Mouse (Mus musculus): ENCODE results near the gene Itgam. TPM values are rescaled to one million over a fixed set of nuclear protein-coding genes. Genes with fewer than 3 reads are reported as not detected.
"Not testable (repeated sequence)": the region's sequence is repeated elsewhere in the genome, so short reads cannot be mapped to it uniquely, and the experiment has no call there.

The Itgam gene
- polyA plus RNA-seq, 1 experiment from 2014 or later: 0.88 TPM

DNA sequence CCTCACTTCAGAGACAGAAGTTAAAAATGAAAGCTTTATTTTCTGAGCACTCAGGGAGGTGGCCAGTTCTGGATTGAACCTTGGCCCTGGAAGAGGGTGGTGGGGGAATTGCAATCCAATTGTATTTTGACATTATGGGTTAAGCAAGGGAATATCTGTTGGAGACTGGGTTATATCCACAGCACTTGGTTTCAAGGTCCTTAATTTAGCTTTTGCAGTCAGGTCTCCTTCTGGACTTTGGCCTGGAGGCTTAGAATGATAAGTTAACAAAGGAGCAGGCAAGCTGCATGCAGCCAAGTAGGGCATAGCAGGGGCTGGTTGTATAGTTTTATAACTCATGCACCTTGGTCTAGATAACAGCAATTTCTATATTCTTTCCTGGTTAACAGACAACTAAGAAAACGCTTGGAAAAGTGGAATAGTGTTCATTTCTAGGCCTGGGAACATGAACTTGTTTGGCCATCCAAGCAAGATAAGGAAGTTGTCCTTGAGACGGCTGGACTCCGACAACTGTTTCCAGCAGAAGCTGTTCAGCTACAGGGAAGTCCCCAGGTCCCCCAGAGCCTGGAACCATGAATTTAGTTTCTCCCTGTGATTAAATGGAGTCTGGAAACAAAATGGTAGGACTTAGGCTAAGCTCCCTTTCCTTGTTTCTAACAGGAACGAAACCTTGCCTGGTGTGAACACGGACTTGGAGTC is 30.0 kb upstream of the Itgam start:
- ATAC-seq (ENCODE audit: insufficient number of reproducible peaks, insufficient read depth, low FRiP score, low TSS enrichment): no peak
- H3K27me3 ChIP-seq: no peaks in the 10 kb centered on the region
- no peaks in the 10 kb centered on the region for H3K9me3 ChIP-seq
- H3K4me1 ChIP-seq: no peaks in the 10 kb centered on the region
- no peak overlapping the region for H3K27ac ChIP-seq
- H3K4me2 ChIP-seq (replicated peaks): no peak overlapping the region
- WGBS: 89% methylated on average over 5 of the region's 5 CpGs
- H3K9ac ChIP-seq: no peak overlapping the region
- no peaks in the 10 kb centered on the region for H3K36me3 ChIP-seq
- H3K4me3 ChIP-seq: no peak overlapping the region

DNA sequence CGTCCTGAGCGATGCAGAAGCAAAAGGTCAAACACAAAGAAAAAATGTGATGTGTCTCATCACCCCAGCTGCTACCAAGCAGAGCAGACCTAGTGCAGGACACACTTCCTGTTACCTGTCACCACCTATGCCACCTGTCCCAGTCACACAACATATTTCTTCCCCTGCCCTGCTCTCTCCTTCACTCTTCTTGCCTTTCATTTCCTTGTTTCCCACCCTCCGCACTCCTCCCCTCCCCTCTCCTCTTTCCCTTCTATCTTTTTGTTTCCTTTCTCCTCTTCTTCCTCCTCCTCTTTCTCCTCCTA is 29.5 kb upstream of the Itgam start:
- no peak overlapping the region for H3K4me2 ChIP-seq (replicated peaks)
- H3K9ac ChIP-seq: no peak overlapping the region
- no peaks in the 10 kb centered on the region for H3K9me3 ChIP-seq
- no peak for ATAC-seq (ENCODE audit: insufficient number of reproducible peaks, insufficient read depth, low FRiP score, low TSS enrichment)
- 95% methylated on average over 3 of the region's 3 CpGs for WGBS
- H3K27ac ChIP-seq: no peak overlapping the region
- no peaks in the 10 kb centered on the region for H3K4me1 ChIP-seq
- H3K27me3 ChIP-seq: no peaks in the 10 kb centered on the region
- H3K36me3 ChIP-seq: no peaks in the 10 kb centered on the region
- no peak overlapping the region for H3K4me3 ChIP-seq

DNA sequence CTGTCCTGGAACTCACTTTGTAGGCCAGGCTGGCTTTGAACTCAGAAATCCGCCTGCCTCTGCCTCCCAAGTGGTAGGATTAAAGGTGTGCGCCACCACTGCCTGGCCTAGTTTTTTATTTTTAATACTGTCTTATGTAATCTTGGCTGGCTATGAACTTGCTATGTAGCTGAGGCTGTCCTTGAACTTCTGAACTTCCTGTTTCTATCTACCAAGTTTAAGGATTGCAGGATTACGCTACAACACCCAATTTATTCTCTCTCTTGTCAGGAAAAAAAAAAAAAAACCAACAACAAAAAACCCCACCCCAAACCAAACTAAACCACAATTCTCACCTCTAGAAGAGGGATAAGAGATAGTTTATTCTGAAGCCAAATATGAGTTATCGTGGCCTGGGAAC is 28.8 kb upstream of the Itgam start:
- Histone ChIP-seq H3K27me3 (no peaks in the 10 kb centered on the region), H3K27ac (no peak overlapping the region), H3K4me1 (no peaks in the 10 kb centered on the region), H3K36me3 (no peaks in the 10 kb centered on the region), H3K9ac (no peak overlapping the region), H3K9me3 (no peaks in the 10 kb centered on the region), H3K4me3 (no peak overlapping the region), H3K4me2 (replicated peaks) (no peak overlapping the region)
- no peak for ATAC-seq (ENCODE audit: insufficient number of reproducible peaks, insufficient read depth, low FRiP score, low TSS enrichment)
- WGBS: 80% methylated on average over 4 of the region's 4 CpGs

DNA sequence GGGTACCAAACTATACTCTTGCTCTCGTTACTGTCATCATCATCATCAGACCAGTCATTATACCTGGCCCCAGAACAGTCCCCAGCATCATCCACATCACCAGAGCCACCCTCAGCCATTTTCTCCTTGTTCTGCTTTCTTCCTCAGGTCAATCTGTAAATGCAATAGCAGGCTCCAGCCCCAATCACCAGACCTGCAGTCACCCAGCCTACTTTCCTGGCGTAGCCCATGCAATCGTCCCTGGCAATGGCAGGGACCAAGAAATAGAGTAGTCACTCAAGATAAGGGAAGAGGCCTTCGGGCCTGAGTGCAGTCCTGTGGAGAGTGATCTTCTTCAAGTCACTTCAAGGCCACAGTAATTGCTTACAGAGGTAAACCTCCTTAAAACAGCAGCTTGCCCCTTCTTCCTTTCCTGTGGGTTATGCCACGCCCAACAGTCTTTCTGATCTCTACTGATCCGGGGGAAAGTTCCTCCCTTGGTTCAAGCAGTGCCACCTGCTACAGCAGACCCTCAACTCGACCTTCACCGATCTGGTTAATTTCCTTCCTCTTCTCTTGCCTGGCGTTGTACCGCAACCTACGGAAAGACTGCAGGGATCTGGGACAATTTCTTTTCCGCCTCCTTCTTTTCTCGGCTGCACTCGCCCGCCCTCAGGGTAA is 20.1 kb upstream of the Itgam start:
- not testable (repeated sequence) for H3K4me2 ChIP-seq (replicated peaks); H3K9ac ChIP-seq; H3K4me1 ChIP-seq; H3K27ac ChIP-seq; H3K9me3 ChIP-seq; H3K27me3 ChIP-seq; ATAC-seq (ENCODE audit: insufficient number of reproducible peaks, insufficient read depth, low FRiP score, low TSS enrichment); H3K36me3 ChIP-seq; H3K4me3 ChIP-seq
- 77% methylated on average over 15 of the region's 15 CpGs for WGBS

DNA sequence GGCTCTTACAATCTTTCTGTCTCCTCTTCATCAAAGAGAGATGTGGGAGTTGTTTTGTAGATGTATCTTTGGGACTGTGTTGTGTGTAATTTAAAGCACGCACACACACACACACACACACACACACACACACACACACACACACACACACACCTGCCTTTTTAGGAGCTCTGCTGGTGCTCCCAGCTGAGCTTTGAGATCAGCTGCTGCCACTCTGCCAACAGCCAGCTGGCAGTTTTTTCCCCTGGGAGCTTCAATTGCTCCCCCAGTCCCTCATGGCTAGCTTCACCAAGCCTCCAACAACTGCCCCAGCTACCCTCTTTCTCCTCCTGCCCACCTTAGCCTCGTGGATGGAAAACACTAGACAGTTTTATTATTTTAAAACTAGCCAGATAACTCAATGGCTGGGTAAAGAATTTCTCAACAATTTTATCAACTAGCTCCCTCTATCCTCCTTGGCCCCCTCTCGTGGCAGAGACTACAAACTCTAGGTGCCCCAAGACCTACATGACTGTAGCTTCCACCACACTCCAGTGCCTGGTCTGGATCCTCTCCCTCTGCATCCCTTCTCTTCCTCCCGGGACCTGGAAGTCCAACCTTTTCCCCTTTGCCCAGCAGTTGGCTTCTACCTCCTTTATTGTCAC is 18.2 kb upstream of the Itgam start:
- Histone ChIP-seq H3K27me3 (no peaks in the 10 kb centered on the region), H3K27ac (no peak overlapping the region), H3K36me3 (no peaks in the 10 kb centered on the region), H3K9me3 (no peaks in the 10 kb centered on the region), H3K9ac (no peak overlapping the region), H3K4me3 (no peak overlapping the region), H3K4me1 (no peaks in the 10 kb centered on the region), H3K4me2 (replicated peaks) (no peak overlapping the region)
- WGBS: 70% methylated on average over 4 of the region's 4 CpGs
- ATAC-seq (ENCODE audit: insufficient number of reproducible peaks, insufficient read depth, low FRiP score, low TSS enrichment): no peak

DNA sequence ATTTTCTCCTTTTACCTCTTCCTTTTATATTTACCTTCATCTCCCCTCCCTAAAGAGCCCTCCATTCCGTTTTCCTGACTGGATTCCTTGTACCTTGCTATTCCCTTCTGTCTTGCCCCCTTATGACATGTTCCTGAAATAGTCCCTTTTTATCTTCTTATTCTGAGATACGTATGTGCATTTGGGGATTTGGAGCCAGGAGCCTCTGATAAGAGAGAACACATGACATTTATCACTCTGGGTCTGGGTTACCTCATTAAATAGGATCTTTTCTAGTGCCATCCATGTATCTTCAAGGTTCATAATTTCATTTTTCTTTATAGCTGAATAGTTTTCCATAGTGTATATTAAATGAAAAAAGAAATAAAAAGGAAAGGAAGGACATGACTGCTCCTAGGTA is 16.8 kb upstream of the Itgam start:
- H3K4me3 ChIP-seq: no peak overlapping the region
- no peaks in the 10 kb centered on the region for H3K36me3 ChIP-seq
- WGBS: 77% methylated on average over 2 of the region's 2 CpGs
- no peaks in the 10 kb centered on the region for H3K9me3 ChIP-seq
- no peaks in the 10 kb centered on the region for H3K27me3 ChIP-seq
- H3K4me2 ChIP-seq (replicated peaks): no peak overlapping the region
- H3K4me1 ChIP-seq: no peaks in the 10 kb centered on the region
- no peak overlapping the region for H3K27ac ChIP-seq
- no peak overlapping the region for H3K9ac ChIP-seq
- ATAC-seq (ENCODE audit: insufficient number of reproducible peaks, insufficient read depth, low FRiP score, low TSS enrichment): no peak

DNA sequence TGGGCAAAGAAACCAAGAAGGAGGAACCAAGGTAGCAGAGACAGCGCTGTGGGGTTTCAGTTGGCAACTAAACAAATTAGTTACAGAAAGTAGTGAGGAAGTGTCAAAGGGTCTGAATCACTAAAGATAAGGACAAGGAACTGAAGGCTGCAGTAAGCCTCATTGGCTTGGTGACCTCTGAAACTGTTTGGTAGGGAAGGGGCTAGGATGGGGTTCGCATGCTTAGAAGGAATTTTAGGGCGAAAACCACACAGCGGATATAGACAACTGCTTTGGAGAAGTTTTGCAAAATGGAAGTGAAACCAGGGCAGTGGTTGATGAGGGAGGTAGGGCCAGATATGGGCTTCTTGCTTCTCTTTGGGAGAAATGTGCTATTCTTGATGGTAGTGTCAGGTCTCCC is 13.6 kb upstream of the Itgam start:
- no peak overlapping the region for H3K4me2 ChIP-seq (replicated peaks)
- no peak overlapping the region for H3K4me3 ChIP-seq
- WGBS: 94% methylated on average over 4 of the region's 4 CpGs
- H3K27ac ChIP-seq: no peak overlapping the region
- ATAC-seq (ENCODE audit: insufficient number of reproducible peaks, insufficient read depth, low FRiP score, low TSS enrichment): no peak
- H3K9me3 ChIP-seq: no peaks in the 10 kb centered on the region
- no peaks in the 10 kb centered on the region for H3K4me1 ChIP-seq
- no peaks in the 10 kb centered on the region for H3K27me3 ChIP-seq
- no peak overlapping the region for H3K9ac ChIP-seq
- no peaks in the 10 kb centered on the region for H3K36me3 ChIP-seq

DNA sequence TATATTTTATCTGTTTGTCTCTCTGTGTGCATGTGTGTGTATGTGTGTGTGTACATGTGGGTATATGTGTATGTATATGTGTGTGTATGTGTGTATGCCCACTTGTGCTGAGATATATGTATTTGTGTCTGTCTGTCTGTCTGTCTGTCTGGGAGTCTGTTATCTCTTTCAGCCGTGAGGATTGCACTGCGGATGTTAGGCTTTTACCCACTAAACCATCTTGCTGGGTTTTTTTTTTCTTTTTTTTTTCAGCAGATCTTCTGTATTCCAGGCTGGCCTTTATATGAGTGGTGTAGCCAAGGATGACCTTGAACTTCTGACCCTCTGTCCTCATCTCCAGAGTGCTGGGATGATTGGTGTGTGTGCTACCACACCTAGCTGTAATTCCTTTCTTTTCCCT is 13.2 kb upstream of the Itgam start:
- H3K36me3 ChIP-seq: no peaks in the 10 kb centered on the region
- no peak overlapping the region for H3K4me3 ChIP-seq
- H3K27ac ChIP-seq: no peak overlapping the region
- H3K9ac ChIP-seq: no peak overlapping the region
- no peak for ATAC-seq (ENCODE audit: insufficient number of reproducible peaks, insufficient read depth, low FRiP score, low TSS enrichment)
- H3K4me1 ChIP-seq: no peaks in the 10 kb centered on the region
- no peaks in the 10 kb centered on the region for H3K9me3 ChIP-seq
- no peak overlapping the region for H3K4me2 ChIP-seq (replicated peaks)
- H3K27me3 ChIP-seq: no peaks in the 10 kb centered on the region
- WGBS: 81% methylated on average over 2 of the region's 2 CpGs

DNA sequence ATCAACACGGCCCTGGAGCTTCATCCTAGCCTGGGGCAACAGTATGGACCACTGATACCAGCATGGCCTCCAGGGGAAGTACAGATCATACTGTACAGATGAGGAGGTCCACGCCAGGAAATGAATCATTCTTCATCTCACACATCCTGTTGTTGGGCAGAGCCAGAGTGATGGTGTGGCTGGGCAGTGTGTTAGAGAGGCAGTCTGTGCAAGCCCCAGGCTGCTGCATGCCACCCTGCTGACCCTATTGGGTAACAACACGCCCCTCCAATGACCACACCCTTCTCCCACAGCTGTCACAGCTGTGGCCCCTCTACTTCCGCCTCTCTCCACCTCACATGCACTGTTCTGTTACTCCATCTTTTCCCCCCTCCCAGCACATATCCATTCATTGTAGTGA is 11.7 kb upstream of the Itgam start:
- Histone ChIP-seq H3K4me2 (replicated peaks) (no peak overlapping the region), H3K36me3 (no peaks in the 10 kb centered on the region), H3K9ac (no peak overlapping the region), H3K27ac (no peak overlapping the region), H3K27me3 (no peaks in the 10 kb centered on the region), H3K4me3 (no peak overlapping the region), H3K4me1 (no peaks in the 10 kb centered on the region), H3K9me3 (no peaks in the 10 kb centered on the region)
- WGBS: 61% methylated on average over 4 of the region's 4 CpGs
- ATAC-seq (ENCODE audit: insufficient number of reproducible peaks, insufficient read depth, low FRiP score, low TSS enrichment): no peak

DNA sequence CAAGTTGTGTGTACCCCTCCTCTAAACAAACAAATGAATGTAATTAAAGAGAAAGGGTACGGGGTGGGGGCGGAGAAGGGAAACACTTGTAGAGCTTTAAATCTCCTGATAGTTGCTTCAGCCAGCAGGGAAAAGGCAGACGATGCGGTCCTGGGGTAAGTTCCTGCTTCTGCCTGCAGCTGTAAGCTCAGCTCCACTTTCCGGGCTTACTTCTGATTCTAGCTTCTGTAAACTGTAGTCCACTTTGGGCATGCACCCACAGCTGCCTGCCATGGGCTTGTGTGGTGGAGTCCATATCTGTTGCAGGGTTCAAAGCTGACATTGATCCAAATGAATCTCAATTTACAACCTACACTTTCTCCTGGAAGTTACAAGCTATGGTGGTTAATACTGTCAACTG is 9.4 kb upstream of the Itgam start:
- no peak for ATAC-seq (ENCODE audit: insufficient number of reproducible peaks, insufficient read depth, low FRiP score, low TSS enrichment)
- H3K9ac ChIP-seq: no peak overlapping the region
- no peaks in the 10 kb centered on the region for H3K36me3 ChIP-seq
- H3K27ac ChIP-seq: no peak overlapping the region
- no peaks in the 10 kb centered on the region for H3K9me3 ChIP-seq
- 84% methylated on average over 5 of the region's 5 CpGs for WGBS
- H3K4me2 ChIP-seq (replicated peaks): no peak overlapping the region
- no peak overlapping the region for H3K4me3 ChIP-seq
- no peaks in the 10 kb centered on the region for H3K27me3 ChIP-seq
- H3K4me1 ChIP-seq: no peaks in the 10 kb centered on the region

DNA sequence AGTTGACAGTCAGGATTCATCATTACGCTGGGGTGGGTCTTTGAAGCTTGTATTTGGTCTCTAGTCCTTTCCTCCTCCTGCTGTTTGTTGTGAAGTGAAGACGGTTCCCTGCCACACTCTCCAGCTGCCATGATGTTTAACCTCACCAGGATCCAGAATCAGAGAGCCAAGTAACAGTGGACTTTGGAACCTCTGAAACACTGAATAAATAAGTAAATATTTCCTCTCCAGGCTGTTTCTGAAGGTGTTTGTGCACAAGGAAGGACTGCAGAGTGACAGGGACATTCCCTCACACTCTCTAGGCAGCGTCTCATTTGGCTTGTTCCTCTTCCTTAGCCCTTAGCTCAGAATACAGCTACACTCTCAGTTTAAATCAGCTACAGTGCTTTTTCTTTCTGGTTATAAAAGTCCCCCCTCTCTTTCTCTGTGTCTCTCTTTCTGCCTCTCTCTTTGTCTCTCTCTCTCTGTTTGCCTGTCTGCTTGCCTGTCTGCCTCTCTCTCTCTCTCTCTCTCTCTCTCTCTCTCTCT is 5.5 kb upstream of the Itgam start:
- H3K27me3 ChIP-seq: no peaks in the 10 kb centered on the region
- no peak overlapping the region for H3K9ac ChIP-seq
- whole genome bisulfite sequencing: 78% methylated on average over 3 of the region's 3 CpGs
- no peaks in the 10 kb centered on the region for H3K4me1 ChIP-seq
- H3K36me3 ChIP-seq: no peaks in the 10 kb centered on the region
- no peak overlapping the region for H3K27ac ChIP-seq
- ATAC-seq (ENCODE audit: insufficient number of reproducible peaks, insufficient read depth, low FRiP score, low TSS enrichment): no peak
- H3K9me3 ChIP-seq: no peaks in the 10 kb centered on the region
- H3K4me2 ChIP-seq (replicated peaks): no peak overlapping the region
- no peak overlapping the region for H3K4me3 ChIP-seq

DNA sequence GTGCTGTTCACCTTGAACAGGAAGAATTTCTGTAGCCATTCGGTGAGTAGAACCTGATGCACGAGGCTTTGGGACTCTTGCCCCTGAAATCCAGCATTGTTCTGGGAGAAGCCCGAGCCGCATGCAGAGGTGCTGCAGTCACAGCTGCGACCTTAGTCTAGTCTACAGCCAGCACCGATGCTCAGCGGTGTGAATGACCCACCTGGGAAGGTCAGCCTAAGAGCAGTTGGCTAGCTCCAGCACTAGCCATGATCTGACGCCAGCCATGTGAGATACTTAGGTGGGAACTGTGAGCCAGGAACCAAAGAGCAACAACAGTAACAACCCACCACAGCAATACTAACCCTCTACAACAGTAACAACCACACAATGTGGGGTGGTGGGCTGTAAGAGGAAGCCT is 4.6 kb upstream of the Itgam start:
- no peaks in the 10 kb centered on the region for H3K27me3 ChIP-seq
- H3K4me2 ChIP-seq (replicated peaks): no peak overlapping the region
- H3K36me3 ChIP-seq: no peaks in the 10 kb centered on the region
- no peak overlapping the region for H3K4me3 ChIP-seq
- no peaks in the 10 kb centered on the region for H3K9me3 ChIP-seq
- H3K9ac ChIP-seq: no peak overlapping the region
- H3K4me1 ChIP-seq: no peaks in the 10 kb centered on the region
- H3K27ac ChIP-seq: no peak overlapping the region
- no peak for ATAC-seq (ENCODE audit: insufficient number of reproducible peaks, insufficient read depth, low FRiP score, low TSS enrichment)
- 80% methylated on average over 8 of the region's 8 CpGs for WGBS

Measured in embryonic facial prominence, embryonic 12.5 days (tissue).